Mouse (Mus musculus) hindbrain, embryonic 14.5 days (tissue): Measurements from ENCODE around the gene Gm36864. TPM values are rescaled to one million over a fixed set of nuclear protein-coding genes. Genes with fewer than 3 reads are reported as not detected.
A peak's percentile ranks its signal among the peaks of the same experiment; 100 is the strongest.

Experiments
- ATAC-seq: fragments of 200-750 bp; cut with Nextera tagmentation; 2 replicates; pipeline ENCODE4 v1.8.0; 2017; ENCODE audit warnings: moderate number of reproducible peaks, mild to moderate bottlenecking, moderate TSS enrichment, moderate library complexity; ENCODE audit not compliant: low FRiP score
- DNase-seq: peaks from one replicate; pipeline ENCODE4 v3.0.0-alpha.2; 2015; ENCODE audit warnings: low spot score
- H3K27ac ChIP-seq: fragments of 300-500 bp; sonication (generic); 2 replicates; pipeline ENCODE4 v1.5.1; 2014; ENCODE audit warnings: mild to moderate bottlenecking, moderate library complexity
- H3K27me3 ChIP-seq: fragments of 300-500 bp; sonication (generic); 2 replicates; pipeline ENCODE4 v1.6.1; 2014; ENCODE audit warnings: mild to moderate bottlenecking, low read length, mixed read lengths; ENCODE audit not compliant: control insufficient read depth, insufficient read depth
- H3K36me3 ChIP-seq: fragments of 300-500 bp; sonication (generic); replicated peaks from 2 replicates; pipeline ENCODE4 v1.6.1; 2014; ENCODE audit not compliant: control insufficient read depth, insufficient read depth
- H3K4me1 ChIP-seq: fragments of 300-500 bp; sonication (generic); replicated peaks from 2 replicates; pipeline ENCODE4 v1.6.1; 2014; ENCODE audit warnings: antibody characterized with exemption, low read length, mixed read lengths; ENCODE audit not compliant: control insufficient read depth, insufficient read depth
- H3K4me2 ChIP-seq: fragments of 300-500 bp; sonication (generic); replicated peaks from 2 replicates; pipeline ENCODE4 v1.6.1; 2014; ENCODE audit warnings: mild to moderate bottlenecking, moderate library complexity
- H3K4me3 ChIP-seq: fragments of 300-500 bp; sonication (generic); replicated peaks from 2 replicates; pipeline ENCODE4 v1.5.1; 2014; ENCODE audit warnings: mild to moderate bottlenecking, low read length
- H3K9ac ChIP-seq: fragments of 300-500 bp; sonication (generic); 2 replicates; pipeline ENCODE4 v1.6.1; 2014
- H3K9me3 ChIP-seq: fragments of 300-500 bp; sonication (generic); 2 replicates; pipeline ENCODE4 v1.6.1; 2016; ENCODE audit warnings: low read length; ENCODE audit not compliant: control insufficient read depth
- WGBS: fragments of 180-500 bp; shearing (Covaris S2); extraction: QIAGEN DNeasy Blood & Tissue Kit; methylation state at CpG from one replicate; pipeline ENCODE4 v1.1.7; 2014; 5-methylcytosine and 5-hydroxymethylcytosine counted together
- polyA plus RNA-seq: library from polyadenylated mRNA; unstranded; fragments of >200 nt; fragmentation: Nextera tagmentation; extraction: Ambion mirVana; gene quantifications from 2 replicates; pipeline ENCODE4 v1.2.1, GENCODE M21; 2014

Gm36864 gene
- polyA plus RNA-seq, 1 experiment from 2014 or later: not detected

- Histone ChIP-seq H3K9me3 (no peaks in the 10 kb centered on the region), H3K27me3 (no peaks in the 10 kb centered on the region), H3K4me1 (no peaks in the 10 kb centered on the region), H3K36me3 (no peaks in the 10 kb centered on the region), H3K4me3 (no peak within 1 kb of the TSS), H3K9ac (no peak within 1 kb of the TSS), H3K27ac (no peak within 1 kb of the TSS), H3K4me2 (no peak within 1 kb of the TSS)
- no peak for DNase-seq
- ATAC-seq: no peak
- 63% methylated on average over 1 of the region's 1 CpGs for WGBS
Measured at GRCm38 (mm10) chr7:44225076-44225475, 10.9 kb upstream of the Gm36864 start, which contains the start of gene Klk1. Gene Klk1 (plus strand): TSS chr7:44225360.

- WGBS: 52% methylated on average over 2 of the region's 2 CpGs
Measured at GRCm38 (mm10) chr7:44239913-44240312, 3.9 kb downstream of the Gm36864 start.

GRCm38 (mm10) chr7:44240712-44241111, 4.7 kb downstream of the Gm36864 start:
- Histone ChIP-seq H3K9ac (no peak overlapping the region), H3K4me2 (no peak overlapping the region), H3K27me3 (no peaks in the 10 kb centered on the region), H3K4me3 (no peak overlapping the region), H3K36me3 (no peaks in the 10 kb centered on the region), H3K4me1 (no peaks in the 10 kb centered on the region; the same call in 1 of the 2 replicates), H3K9me3 (no peaks in the 10 kb centered on the region), H3K27ac (no peak overlapping the region)
- WGBS: 79% methylated on average over 1 of the region's 1 CpGs
- no peak for ATAC-seq
- no peak for DNase-seq

More at GRCm38 (mm10) chr7:44239913-44240312, 3.9 kb downstream of the Gm36864 start:
- no peak overlapping the region for H3K4me2 ChIP-seq
- no peak overlapping the region for H3K9ac ChIP-seq
- H3K36me3 ChIP-seq: no peaks in the 10 kb centered on the region
- ATAC-seq (no peak), DNase-seq (no peak)
- no peaks in the 10 kb centered on the region for H3K27me3 ChIP-seq
- H3K4me3 ChIP-seq: no peak overlapping the region
- H3K9me3 ChIP-seq: no peaks in the 10 kb centered on the region
- no peak overlapping the region for H3K27ac ChIP-seq
- H3K4me1 ChIP-seq: no peaks in the 10 kb centered on the region

GRCm38 (mm10) chr7:44241163-44241562, 5.2 kb downstream of the Gm36864 start:
- Histone ChIP-seq H3K9me3 (no peaks in the 10 kb centered on the region), H3K4me2 (no peak overlapping the region), H3K27ac (no peak overlapping the region), H3K4me1 (no peaks in the 10 kb centered on the region; the same call in 1 of the 2 replicates), H3K36me3 (no peaks in the 10 kb centered on the region), H3K27me3 (no peaks in the 10 kb centered on the region), H3K9ac (no peak overlapping the region), H3K4me3 (no peak overlapping the region)
- DNase-seq (no peak), ATAC-seq (no peak)
- 68% methylated on average over 2 of the region's 2 CpGs for WGBS

GRCm38 (mm10) chr7:44244080-44244479, 8.1 kb downstream of the Gm36864 start:
- Histone ChIP-seq H3K27ac (no peak overlapping the region), H3K4me3 (no peak overlapping the region), H3K4me1 (peaks cover 13% of the 10 kb centered on the region), H3K9ac (no peak overlapping the region), H3K27me3 (no peaks in the 10 kb centered on the region), H3K9me3 (no peaks in the 10 kb centered on the region), H3K4me2 (no peak overlapping the region), H3K36me3 (peaks cover 14% of the 10 kb centered on the region)
- DNase-seq (no peak), ATAC-seq (no peak)
- WGBS: 53% methylated on average over 1 of the region's 1 CpGs

GRCm38 (mm10) chr7:44246055-44246983, 10.3 kb downstream of the Gm36864 start, which contains the start of the genes 1700028J19Rik and 2410002F23Rik:
Gene 1700028J19Rik (minus strand): TSS chr7:44246695.
Gene 2410002F23Rik (plus strand): TSS chr7:44246722.
- Histone ChIP-seq H3K9ac (peak within 1 kb of the TSS; percentile 96), H3K4me1 (peaks cover 13% of the 10 kb centered on the region), H3K27me3 (no peaks in the 10 kb centered on the region), H3K4me2 (peak within 1 kb of the TSS; percentile 74), H3K27ac (peak within 1 kb of the TSS; percentile 96), H3K36me3 (peaks cover 36% of the 10 kb centered on the region), H3K4me3 (peak within 1 kb of the TSS; percentile 86), H3K9me3 (no peaks in the 10 kb centered on the region)
- DNase-seq (peak; percentile 96), ATAC-seq (peak; percentile 89)
- WGBS: under 1% methylated on average over 62 of the region's 62 CpGs

- H3K36me3 ChIP-seq: peaks cover 43% of the 10 kb centered on the region
- no peaks in the 10 kb centered on the region for H3K27me3 ChIP-seq
- peaks cover 13% of the 10 kb centered on the region for H3K4me1 ChIP-seq
- peak overlapping the region; percentile 96 for H3K27ac ChIP-seq
- ATAC-seq (peak; percentile 10), DNase-seq (peak; percentile 67)
- 0% methylated on average over 23 of the region's 23 CpGs for WGBS
- H3K9ac ChIP-seq: peak overlapping the region; percentile 96
- H3K9me3 ChIP-seq: no peaks in the 10 kb centered on the region
- H3K4me3 ChIP-seq: peak overlapping the region; percentile 86
- peak overlapping the region; percentile 74 for H3K4me2 ChIP-seq
Measured at GRCm38 (mm10) chr7:44246984-44247470, 11.1 kb downstream of the Gm36864 start.

GRCm38 (mm10) chr7:44247971-44248370, 12.0 kb downstream of the Gm36864 start:
- H3K27ac ChIP-seq: 0 out of 2 replicates have a peak overlapping the region, but pooled peaks have one; percentile 38
- H3K4me1 ChIP-seq: peaks cover 13% of the 10 kb centered on the region
- H3K36me3 ChIP-seq: peaks cover 53% of the 10 kb centered on the region
- ATAC-seq: no peak
- no peak for DNase-seq
- H3K9ac ChIP-seq: peak overlapping the region; percentile 96
- no peaks in the 10 kb centered on the region for H3K27me3 ChIP-seq
- H3K4me3 ChIP-seq: peak overlapping the region; percentile 86
- H3K4me2 ChIP-seq: peak overlapping the region; percentile 74
- WGBS: 94% methylated on average over 2 of the region's 2 CpGs
- H3K9me3 ChIP-seq: no peaks in the 10 kb centered on the region

GRCm38 (mm10) chr7:44249248-44249647, 13.3 kb downstream of the Gm36864 start:
- Histone ChIP-seq H3K36me3 (peaks cover 65% of the 10 kb centered on the region), H3K4me3 (no peak overlapping the region; the same call in 1 of the 2 replicates), H3K4me1 (peaks cover 13% of the 10 kb centered on the region), H3K9ac (no peak overlapping the region), H3K27me3 (no peaks in the 10 kb centered on the region), H3K27ac (no peak overlapping the region), H3K4me2 (no peak overlapping the region; the same call in 1 of the 2 replicates), H3K9me3 (no peaks in the 10 kb centered on the region)
- ATAC-seq (no peak), DNase-seq (no peak)
- WGBS: 96% methylated on average over 4 of the region's 4 CpGs
